Mouse (Mus musculus) urinary bladder, postnatal 10 days (tissue): ENCODE results near the gene Ascl2.

Experiments
- DNase-seq: peaks from one replicate; pipeline ENCODE4 v3.0.0; 2022; ENCODE audit warnings: low spot score

Gene Ascl2

GRCm38 (mm10) chr7:142968809-142969511 lies at the start of gene Ascl2:
Gene Ascl2 (minus strand): TSS chr7:142969264.
- DNase-seq = no peak

- no peak for DNase-seq
Observed at GRCm38 (mm10) chr7:143017181-143017580, 48.1 kb upstream of the Ascl2 start.

GRCm38 (mm10) chr7:143016424-143017142 lies 47.5 kb upstream of the Ascl2 start:
- DNase-seq = no peak

GRCm38 (mm10) chr7:143015755-143016423 lies 46.8 kb upstream of the Ascl2 start:
- DNase-seq = no peak

DNA sequence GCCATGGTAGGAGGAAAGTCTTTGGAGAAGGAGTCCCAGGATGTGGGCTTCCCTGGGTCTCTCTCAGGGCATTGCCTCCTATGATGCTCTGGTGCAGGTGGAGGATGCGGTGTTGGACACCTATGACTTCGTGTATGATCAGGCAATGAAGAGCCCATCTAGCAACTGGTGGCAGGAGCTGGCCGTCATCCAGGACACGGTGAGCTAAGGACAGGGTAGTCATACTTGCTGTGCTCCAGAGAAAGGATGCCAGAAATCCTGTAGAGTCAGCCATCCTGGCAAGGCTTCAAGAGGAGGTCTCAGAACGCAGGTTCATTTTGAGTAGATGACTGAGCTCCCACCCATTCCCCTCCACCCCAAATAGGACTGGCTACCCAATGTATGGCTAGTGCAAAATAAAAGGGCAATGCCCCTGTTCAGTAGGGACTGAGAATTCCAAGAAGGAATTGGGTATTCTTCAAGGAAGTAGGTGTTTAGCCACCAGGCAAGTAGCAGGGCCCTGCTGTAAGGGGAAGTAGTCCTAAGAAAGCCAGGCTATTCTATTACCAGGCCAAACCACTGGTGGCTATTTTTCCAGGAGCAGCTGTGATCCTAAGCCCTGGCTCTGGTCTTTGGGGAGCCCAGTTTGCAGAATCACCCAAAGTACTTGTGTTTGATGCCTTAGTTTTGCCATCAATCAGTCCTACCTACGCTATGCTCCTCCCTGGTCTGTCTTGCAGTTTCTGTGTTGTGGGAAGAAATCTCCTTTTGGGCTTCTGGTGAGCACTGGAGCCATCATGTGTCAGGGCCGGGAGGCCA lies 46.0 kb upstream of the Ascl2 start:
- no peak for DNase-seq

GRCm38 (mm10) chr7:143013420-143014178 lies 44.5 kb upstream of the Ascl2 start:
- peak; percentile 56 for DNase-seq

DNA sequence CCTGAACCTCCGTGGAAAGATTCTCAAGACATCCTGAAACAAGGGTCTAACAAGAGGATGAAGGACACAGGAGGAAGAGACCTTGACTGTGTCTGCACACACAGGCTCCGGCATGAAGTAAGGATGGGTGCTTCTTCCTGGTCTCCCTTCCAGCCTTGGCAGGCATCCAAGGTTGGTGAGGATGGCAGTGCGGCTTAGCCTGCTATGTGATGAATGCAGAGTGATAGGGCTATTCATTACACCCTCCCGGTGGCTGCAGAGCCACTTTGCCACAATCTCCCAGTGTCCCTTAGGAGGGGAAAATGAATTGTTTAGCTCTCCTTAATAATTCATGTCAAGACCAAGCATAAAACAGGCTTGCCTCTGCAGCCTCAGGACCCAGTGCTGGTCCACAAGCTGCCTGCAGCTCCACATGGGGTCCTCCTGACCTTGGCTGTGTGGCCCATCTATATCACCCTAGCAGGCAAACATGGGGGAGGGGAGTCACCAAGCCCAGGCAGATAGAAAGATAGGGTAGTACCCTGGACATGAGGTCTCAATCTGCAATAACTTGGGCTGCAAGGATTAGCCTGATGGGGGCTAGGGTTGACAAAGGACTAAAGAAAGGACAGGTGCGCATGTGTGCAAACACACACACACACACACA lies 43.3 kb upstream of the Ascl2 start:
- no peak for DNase-seq

DNA sequence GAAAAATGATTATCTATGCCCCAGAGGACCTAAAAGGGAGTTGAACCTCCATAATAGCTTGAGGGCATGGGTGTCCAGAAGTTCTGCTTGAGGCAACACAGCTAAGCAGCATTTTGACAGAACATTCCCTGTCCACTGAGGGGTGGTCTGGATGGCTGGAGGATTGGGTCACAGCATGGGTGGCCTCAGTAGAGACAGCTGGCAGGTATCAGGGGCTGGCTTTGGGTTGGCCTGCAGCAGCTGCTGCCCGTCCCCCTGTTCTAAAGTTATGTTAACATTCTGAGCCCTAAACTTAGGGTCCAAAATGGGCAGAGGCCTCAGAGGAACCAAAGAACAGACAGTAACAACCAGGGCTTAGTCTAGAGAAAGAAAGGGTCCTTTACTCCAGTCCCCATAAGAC lies 42.2 kb upstream of the Ascl2 start:
- no peak for DNase-seq

DNA sequence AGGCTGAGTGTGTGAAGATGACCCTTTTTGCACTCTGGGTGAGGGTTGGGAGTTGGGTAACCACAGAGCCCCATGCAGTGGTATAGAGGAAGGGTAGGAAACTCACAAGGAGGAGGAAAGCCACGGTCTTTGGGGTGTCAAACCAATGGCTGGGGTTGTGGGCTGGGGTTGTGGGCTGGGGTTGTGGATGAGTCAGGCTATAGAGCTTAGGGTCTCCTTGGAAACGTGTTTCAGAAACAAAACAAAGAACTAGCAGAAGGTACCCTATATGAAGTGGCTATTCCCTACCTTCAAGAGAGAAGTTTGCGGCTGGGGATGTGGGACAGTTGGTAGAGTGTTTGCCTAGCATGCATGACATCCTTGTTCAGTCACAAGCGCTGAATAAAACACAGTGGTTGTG lies 40.9 kb upstream of the Ascl2 start:
- no peak for DNase-seq

DNA sequence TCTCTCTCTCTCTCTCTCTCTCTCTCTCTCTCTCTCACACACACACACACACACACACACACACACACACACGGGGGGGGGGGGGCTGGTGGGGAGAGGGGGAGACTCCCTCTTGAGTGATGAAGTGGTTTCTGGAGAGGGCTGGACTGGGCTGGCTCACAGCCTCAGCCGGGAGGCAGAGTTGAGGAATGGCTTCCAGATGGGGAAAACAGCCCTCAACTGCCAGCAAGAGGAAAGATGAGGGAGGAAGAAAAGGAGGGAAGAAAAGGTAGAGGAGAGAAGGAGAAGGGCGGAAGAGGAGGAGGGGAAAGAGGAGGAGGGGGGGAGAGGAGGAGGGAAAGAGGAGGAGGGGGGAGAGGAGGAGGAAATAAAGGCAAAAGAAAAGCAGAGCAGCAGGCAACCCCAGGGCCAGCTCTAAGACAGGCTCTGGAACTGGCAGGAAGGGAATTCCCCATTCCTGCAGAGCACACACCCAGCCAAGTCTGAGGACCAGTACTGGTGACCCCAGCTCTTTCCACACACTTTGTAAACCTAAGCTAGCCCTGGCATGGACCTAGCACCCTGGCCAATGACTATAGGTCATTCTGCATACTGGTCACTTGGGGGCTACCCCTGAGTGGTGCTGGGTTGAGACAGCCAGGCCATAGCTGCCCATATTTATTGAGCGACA lies 40.1 kb upstream of the Ascl2 start:
- no peak for DNase-seq

DNA sequence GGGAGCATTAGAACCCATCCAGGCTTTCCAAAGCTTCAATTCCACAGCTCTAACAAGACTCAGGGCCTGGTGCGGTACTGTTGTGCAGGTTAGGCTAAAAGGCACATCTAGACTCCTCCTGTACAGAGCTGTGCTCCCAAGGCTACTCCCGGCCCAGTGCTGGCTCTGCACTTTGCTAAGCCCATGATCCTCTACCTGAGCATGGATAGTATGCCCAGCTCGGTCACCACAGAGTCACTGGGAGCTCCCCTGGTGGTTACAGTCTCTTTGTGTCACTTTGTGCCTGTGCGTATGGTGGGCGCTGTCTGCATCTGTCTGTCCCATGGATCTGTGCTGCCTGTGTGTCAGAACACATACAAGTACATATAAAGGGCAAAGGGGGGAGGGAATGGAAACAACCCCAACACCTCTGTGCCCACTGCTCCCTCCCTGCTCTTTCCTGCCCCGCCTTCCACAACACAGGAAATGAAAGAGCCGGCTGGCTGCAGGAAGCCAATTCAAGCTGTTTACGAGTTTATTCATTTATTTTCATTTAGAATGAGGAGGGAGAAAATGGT lies 39.4 kb upstream of the Ascl2 start:
- DNase-seq = no peak

- DNase-seq = peak; percentile 83
Observed at GRCm38 (mm10) chr7:143007599-143008369, 38.7 kb upstream of the Ascl2 start.

DNA sequence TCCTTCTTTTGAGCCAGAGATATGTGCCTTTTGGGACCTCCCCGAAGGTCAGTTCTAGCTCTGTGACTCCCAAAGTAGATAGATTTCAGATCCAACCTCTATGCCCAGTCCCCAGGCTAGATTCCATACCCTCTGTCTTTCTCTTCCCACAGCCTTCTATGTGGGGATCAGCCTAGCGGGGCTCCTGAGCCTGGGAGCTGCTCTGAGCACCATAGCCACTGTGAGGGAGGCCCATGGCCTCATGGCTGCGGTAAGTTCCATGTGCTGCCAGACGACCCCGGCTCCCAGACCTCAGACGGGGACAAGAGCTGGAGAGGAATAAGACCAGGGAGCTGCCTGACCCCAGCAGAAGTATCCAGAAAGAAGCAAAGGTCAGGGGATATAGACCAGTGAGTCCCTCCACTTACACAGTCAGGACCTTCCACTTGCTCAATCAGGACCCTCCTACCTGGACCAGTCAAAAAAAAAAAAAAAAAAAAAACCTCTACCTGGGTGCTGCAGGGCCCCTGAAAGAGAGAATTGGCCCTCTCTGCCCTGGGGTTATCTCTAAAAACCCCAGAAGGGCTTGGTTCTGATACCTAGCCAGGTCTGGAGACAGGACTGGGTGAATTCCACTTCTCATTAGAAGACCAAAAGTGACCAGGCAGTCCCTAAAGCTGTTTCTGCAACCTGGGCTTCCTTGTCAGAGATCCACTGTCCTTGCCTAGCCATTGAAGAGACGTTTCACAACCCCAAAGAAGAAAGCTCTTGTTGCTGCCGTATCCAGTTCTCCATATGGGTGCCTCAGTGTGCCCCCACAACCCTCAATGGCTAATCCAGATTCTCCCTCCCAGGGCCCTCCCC lies 37.9 kb upstream of the Ascl2 start:
- DNase-seq = no peak

- DNase-seq = no peak
Observed at GRCm38 (mm10) chr7:143006097-143006755, 37.2 kb upstream of the Ascl2 start.

DNA sequence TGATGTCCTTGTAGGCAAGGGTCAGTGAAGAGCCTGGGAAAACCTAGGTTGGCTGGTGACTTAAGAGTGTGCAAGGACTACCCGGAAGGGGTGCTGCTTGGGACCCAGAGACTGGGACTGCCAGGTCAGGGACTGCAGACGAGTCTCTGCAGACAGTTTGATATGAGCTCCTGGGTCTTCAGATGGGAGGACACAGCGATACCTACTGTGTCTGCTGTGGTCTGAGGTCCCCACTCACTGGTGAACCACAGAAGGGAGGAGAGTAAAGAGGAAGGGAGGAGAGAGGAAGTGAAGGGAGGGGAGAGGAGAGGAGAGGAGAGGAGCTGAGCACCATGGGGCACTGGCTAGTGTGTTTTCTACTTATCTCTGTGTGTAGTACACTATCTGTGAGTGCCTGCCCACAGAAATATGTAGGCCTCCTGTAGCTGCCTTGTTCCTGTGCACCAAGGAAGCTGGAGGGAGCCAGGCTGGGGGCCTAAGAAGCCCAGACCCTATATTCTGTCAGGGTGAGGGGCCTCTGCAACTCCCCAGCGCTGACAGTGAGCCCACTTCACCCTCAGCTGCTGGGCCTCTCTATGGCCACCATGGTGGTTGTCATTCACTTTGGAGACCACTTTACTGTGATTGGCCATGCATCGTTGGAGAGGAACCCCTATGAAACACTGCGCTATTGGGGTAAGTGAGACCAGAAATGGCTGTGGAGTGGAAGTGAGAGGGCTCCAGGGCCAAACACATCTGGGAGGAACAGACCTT lies 36.5 kb upstream of the Ascl2 start:
- no peak for DNase-seq

DNA sequence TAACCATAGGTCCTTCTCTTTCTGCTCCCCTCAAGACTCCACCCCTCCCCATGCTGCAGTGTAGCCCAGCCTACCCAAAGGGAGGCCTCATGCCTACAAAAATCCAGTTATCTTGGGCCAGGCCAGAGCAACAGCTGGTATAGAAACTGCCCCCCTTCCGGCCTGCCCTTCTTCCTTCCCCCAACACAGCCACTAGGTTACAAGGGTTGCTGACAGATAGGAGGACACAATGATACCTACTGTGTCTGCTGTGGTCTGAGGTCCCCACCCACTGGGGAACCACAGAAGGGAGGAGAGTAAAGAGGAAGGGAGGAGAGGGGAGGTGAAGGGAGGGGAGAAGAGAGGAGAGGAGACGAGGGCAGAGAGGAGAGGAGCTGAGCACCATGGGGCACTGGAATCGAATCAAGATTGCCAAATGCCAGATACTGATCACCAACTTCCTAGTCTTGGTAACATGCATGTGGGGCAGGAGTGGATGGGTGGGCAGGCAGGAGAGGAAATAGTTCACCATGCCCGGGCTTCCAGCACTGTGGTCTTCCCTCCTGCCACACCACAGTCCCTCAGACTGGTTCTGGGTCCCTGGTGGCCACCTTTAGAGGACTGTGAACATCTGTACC lies 35.8 kb upstream of the Ascl2 start, which contains the start of gene Tspan32:
TSS of gene Tspan32 (plus strand) at position 320 of the 617 bp plus-strand sequence.
- DNase-seq = no peak

- DNase-seq = no peak
Observed at GRCm38 (mm10) chr7:143002679-143003078, 33.6 kb upstream of the Ascl2 start.
